Mouse (Mus musculus) brown adipose tissue, adult 24 weeks (tissue): Measurements from ENCODE around the gene Adcy4. TPM values are rescaled to one million over a fixed set of nuclear protein-coding genes. Genes with fewer than 3 reads are reported as not detected.

Experiments used
- H3K27ac ChIP-seq: fragments of 200-500 bp; replicated peaks from 2 replicates; pipeline ENCODE4 v1.5.1; 2012; ENCODE audit warnings: low read depth, mild to moderate bottlenecking, low read length
- H3K4me1 ChIP-seq: fragments of 200-500 bp; 2 replicates; pipeline ENCODE4 v1.6.1; 2012; ENCODE audit warnings: low read length, mixed read lengths; ENCODE audit not compliant: control insufficient read depth, insufficient read depth, insufficient read length
- H3K4me3 ChIP-seq: fragments of 200-500 bp; 2 replicates; pipeline ENCODE4 v1.5.1; 2012; ENCODE audit warnings: low read depth, mild to moderate bottlenecking, low read length, moderate library complexity; ENCODE audit not compliant: insufficient read depth
- polyA plus RNA-seq: library from polyadenylated mRNA; stranded (reverse); fragments of >200 nt; gene quantifications from 2 replicates; pipeline ENCODE4 v1.2.4, GENCODE M21; 2012; ENCODE audit not compliant: missing spikeins, insufficient read depth, insufficient read length

Gene Adcy4
- polyA plus RNA-seq, 1 experiment = 4.1 TPM

DNA sequence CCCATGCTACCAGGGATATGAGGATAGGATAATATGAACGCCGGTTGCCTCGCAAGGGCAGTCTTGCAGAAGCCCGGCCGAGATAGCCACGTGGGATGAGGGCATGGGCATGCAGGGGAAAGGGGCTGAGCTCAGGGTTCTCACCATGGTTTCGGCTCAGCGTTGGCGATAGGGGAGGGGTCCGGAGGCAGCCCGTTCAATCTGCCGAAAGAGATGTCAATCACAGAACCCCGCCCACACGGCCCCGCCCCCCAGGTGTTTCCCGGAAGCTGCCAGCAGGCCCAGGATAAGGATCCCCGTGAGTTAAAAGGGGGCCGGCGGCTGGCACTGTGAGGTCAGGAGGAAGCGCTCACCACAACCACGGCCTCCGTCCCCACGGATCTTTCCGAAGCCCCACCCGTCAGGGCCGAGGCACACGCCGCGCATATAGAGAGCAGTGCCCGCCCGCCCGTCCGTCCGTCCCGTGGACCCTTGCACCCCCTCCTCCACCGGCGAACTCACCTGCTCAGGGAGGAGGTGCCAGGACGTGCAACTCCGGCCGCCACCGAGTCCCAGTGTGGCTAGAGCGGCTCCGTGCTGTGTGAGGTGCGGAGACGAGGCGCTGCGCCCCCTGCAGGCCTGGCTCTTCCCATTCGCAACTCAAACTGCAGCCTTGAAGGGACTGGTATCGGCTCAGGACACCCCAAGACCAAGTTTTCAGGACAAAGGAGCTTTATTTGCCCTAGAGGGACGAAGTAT is 62.0 kb downstream of the Adcy4 start, which contains the start of gene Rabggta:
Gene Rabggta, minus strand, starts transcription at position 564 of the 738 bp plus-strand sequence.
- peaks cover 2% of the 10 kb centered on the region for H3K4me1 ChIP-seq
- no peak within 1 kb of the TSS for H3K27ac ChIP-seq
- peak within 1 kb of the TSS; percentile 68 for H3K4me3 ChIP-seq

DNA sequence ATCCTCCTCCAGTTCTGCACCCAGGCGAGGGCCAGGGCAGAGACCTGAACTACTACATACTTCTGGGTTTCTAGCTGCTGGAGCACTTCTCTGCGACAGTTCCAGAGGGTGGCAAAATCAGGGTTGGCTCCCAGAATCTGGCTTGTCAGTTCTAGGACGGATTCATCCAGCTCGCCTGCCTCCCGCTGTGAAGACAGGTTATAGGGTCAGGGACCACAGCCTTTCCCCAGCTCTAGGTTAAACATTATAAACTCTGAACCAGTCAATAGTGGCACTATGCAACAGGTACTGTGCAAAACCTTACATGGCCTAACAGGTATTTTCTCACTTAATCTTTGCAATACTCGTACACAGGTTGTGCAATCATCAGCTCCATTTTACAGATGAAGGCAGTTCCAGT is 62.8 kb downstream of the Adcy4 start:
- peak overlapping the region; percentile 68; the same call in 1 of the 2 replicates for H3K4me3 ChIP-seq
- no peak overlapping the region for H3K27ac ChIP-seq
- peaks cover 2% of the 10 kb centered on the region for H3K4me1 ChIP-seq

DNA sequence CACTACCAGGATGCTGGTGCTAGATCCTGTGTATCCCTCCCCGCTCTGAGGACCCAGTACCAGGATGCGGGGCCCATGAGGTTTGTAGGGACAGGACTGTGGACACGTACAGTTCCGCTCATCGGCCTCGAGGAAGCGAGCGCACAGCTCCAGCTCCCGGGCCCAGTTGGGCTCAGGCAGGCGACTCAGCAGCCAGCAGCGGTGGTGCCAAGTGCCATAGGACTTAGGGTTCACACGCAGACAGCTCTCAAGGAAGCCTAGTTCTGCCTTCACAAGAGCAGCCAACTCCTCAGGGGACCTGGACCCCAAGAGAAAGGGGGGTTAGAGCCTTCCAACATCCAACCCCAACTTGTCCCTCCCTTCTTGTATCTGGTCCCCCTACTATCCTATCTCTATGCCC is 63.2 kb downstream of the Adcy4 start:
- peaks cover 2% of the 10 kb centered on the region for H3K4me1 ChIP-seq
- no peak overlapping the region for H3K4me3 ChIP-seq
- H3K27ac ChIP-seq = no peak overlapping the region

DNA sequence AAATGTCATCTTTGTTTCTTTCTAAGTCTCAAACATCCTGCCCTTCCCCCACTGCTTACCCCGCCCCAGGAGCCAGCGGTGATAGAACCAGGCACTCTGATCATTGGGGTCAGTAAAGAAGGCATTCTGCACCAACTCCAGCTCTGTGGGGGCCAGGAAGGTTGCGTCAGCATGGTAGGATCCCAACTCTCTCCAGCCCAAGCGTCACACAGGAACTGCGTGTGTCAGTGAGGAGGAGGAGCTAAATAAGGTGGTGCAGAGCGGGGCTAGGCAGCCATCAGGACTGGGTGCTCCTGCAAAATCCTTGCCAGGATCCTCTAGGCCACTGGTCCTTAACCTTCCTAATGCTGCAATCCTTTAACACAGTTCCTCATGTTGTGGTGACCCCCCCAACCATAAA is 64.2 kb downstream of the Adcy4 start:
- no peak overlapping the region for H3K27ac ChIP-seq
- H3K4me1 ChIP-seq = peaks cover 2% of the 10 kb centered on the region
- H3K4me3 ChIP-seq = no peak overlapping the region

Other genes starting within 250 kb of the Adcy4 start
- gene Pck2, start 243.8 kb downstream of the Adcy4 start, polyA plus RNA-seq = 5.0 and 10.3 TPM in 2 replicates
- gene Dcaf11, start 224.1 kb downstream of the Adcy4 start, polyA plus RNA-seq = 45.4 and 56.7 TPM in 2 replicates
- not detected in 2 replicates for gene A730061H03Rik, start 223.7 kb downstream of the Adcy4 start, polyA plus RNA-seq
- gene Fitm1, start 208.5 kb downstream of the Adcy4 start, polyA plus RNA-seq = 4.7 and 5.4 TPM in 2 replicates
- gene Psme1, start 206.0 kb downstream of the Adcy4 start, polyA plus RNA-seq = 191 and 217 TPM in 2 replicates
- 42.1 and 45.5 TPM in 2 replicates for gene Emc9, start 198.8 kb downstream of the Adcy4 start, polyA plus RNA-seq
- gene Psme2, start 193.0 kb downstream of the Adcy4 start, polyA plus RNA-seq = 248 and 256 TPM in 2 replicates
- 11.1 and 12.0 TPM in 2 replicates for gene Rnf31, start 192.4 kb downstream of the Adcy4 start, polyA plus RNA-seq
- gene Irf9, start 180.5 kb downstream of the Adcy4 start, polyA plus RNA-seq = 4.8 and 7.4 TPM in 2 replicates
- not detected in 2 replicates for gene Rec8, start 166.1 kb downstream of the Adcy4 start, polyA plus RNA-seq
- gene Ipo4, start 148.1 kb downstream of the Adcy4 start, polyA plus RNA-seq = 25.0 and 31.0 TPM in 2 replicates
- 2.7 and 3.4 TPM in 2 replicates for gene Gm49378, start 146.2 kb downstream of the Adcy4 start, polyA plus RNA-seq
- gene Tm9sf1, start 140.3 kb downstream of the Adcy4 start, polyA plus RNA-seq = 21.6 and 26.6 TPM in 2 replicates
- gene Tssk4, start 133.9 kb downstream of the Adcy4 start, polyA plus RNA-seq = not detected in 2 replicates
- 29.0 and 33.3 TPM in 2 replicates for gene Mdp1, start 123.6 kb downstream of the Adcy4 start, polyA plus RNA-seq
- gene Gmpr2, start 112.2 kb downstream of the Adcy4 start, polyA plus RNA-seq = 19.8 and 20.3 TPM in 2 replicates
- 243 and 245 TPM in 2 replicates for gene Nedd8, start 112.0 kb downstream of the Adcy4 start, polyA plus RNA-seq
- gene Tinf2, start 102.3 kb downstream of the Adcy4 start, polyA plus RNA-seq = 8.2 and 9.2 TPM in 2 replicates
- gene Tgm1, start 70.2 kb downstream of the Adcy4 start, polyA plus RNA-seq = not detected in 2 replicates
- 8.9 and 10.1 TPM in 2 replicates for gene Rabggta, start 61.8 kb downstream of the Adcy4 start, polyA plus RNA-seq
- 58.8 and 101 TPM in 2 replicates for gene Dhrs1, start 38.4 kb downstream of the Adcy4 start, polyA plus RNA-seq
- gene Nop9, start 38.4 kb downstream of the Adcy4 start, polyA plus RNA-seq = 4.8 and 5.5 TPM in 2 replicates
- gene Cideb, start 25.6 kb downstream of the Adcy4 start, polyA plus RNA-seq = 16.3 and 27.9 TPM in 2 replicates
- not detected in 2 replicates for gene Ltb4r2, start 22.7 kb downstream of the Adcy4 start, polyA plus RNA-seq
- gene Ltb4r1, start 18.1 kb downstream of the Adcy4 start, polyA plus RNA-seq = not detected in 2 replicates
- gene Ripk3, start 4.8 kb upstream of the Adcy4 start, polyA plus RNA-seq = 3.7 and 5.0 TPM in 2 replicates
- 1.5 and 1.8 TPM in 2 replicates for gene Nfatc4, start 39.0 kb upstream of the Adcy4 start, polyA plus RNA-seq
- 0.87 and 1.0 TPM in 2 replicates for gene Nynrin, start 69.9 kb upstream of the Adcy4 start, polyA plus RNA-seq
- gene Cbln3, start 100.3 kb upstream of the Adcy4 start, polyA plus RNA-seq = not detected in 2 replicates
- 4.2 and 5.5 TPM in 2 replicates for gene Khnyn, start 100.9 kb upstream of the Adcy4 start, polyA plus RNA-seq
- 134 and 149 TPM in 2 replicates for gene Sdr39u1, start 116.2 kb upstream of the Adcy4 start, polyA plus RNA-seq
- gene Cma1, start 160.6 kb upstream of the Adcy4 start, polyA plus RNA-seq = 6.1 and 8.2 TPM in 2 replicates
- gene Cma2, start 166.9 kb upstream of the Adcy4 start, polyA plus RNA-seq = not detected in 2 replicates
- not detected in 2 replicates for gene Mcpt1, start 233.9 kb upstream of the Adcy4 start, polyA plus RNA-seq
- not detected in 2 replicates for gene Mcpt9, start 246.4 kb upstream of the Adcy4 start, polyA plus RNA-seq